Mouse (Mus musculus) regulatory T cell (primary cell): ENCODE data around the gene Ndufb4.

ENCODE experiments used
- in situ Hi-C: fragments of 300-600 bp; cut with MboI, MseI; formaldehyde crosslinking; loops from one replicate; pipeline ENCODE4 v1.15.1; 2025; ENCODE audit warnings: high pct_unique_total_duplicates

The Ndufb4 gene

GRCm38 (mm10) chr16:37680831-37681230 is 26.6 kb upstream of the Ndufb4 start:
- in situ Hi-C loops = loop anchor here (10.0 to 25.0 kb wide), 3 partner anchors 264 to 781 kb away; partner anchors contain the start of genes Adprh and Cd80

- in situ Hi-C loops = loop anchor here (10.0 to 25.0 kb wide), 3 partner anchors 265 to 782 kb away; partner anchors contain the start of genes Adprh and Cd80
Measured at GRCm38 (mm10) chr16:37680216-37680615, 26.0 kb upstream of the Ndufb4 start.

- in situ Hi-C loops = loop anchor here (25.0 kb wide), 2 partner anchors 565 to 785 kb away; partner anchors contain the start of genes Adprh and Cd80
Measured at GRCm38 (mm10) chr16:37677586-37677985, 23.3 kb upstream of the Ndufb4 start.

- in situ Hi-C loops = loop anchor here (25.0 kb wide), 2 partner anchors 564 to 786 kb away; partner anchors contain the start of genes Adprh and Cd80
Measured at GRCm38 (mm10) chr16:37676677-37677072, 22.4 kb upstream of the Ndufb4 start.

GRCm38 (mm10) chr16:37676024-37676676 is 21.9 kb upstream of the Ndufb4 start:
- in situ Hi-C loops = loop anchor here (25.0 kb wide), 2 partner anchors 564 to 786 kb away; partner anchors contain the start of genes Adprh and Cd80

GRCm38 (mm10) chr16:37675326-37675725 is 21.1 kb upstream of the Ndufb4 start:
- in situ Hi-C loops = loop anchor here (25.0 kb wide), 2 partner anchors 563 to 787 kb away; partner anchors contain the start of genes Adprh and Cd80

- in situ Hi-C loops = no loop called here
Measured at GRCm38 (mm10) chr16:37670666-37671283, 16.5 kb upstream of the Ndufb4 start.

- in situ Hi-C loops = no loop called here
Measured at GRCm38 (mm10) chr16:37665394-37665935, 11.2 kb upstream of the Ndufb4 start.

GRCm38 (mm10) chr16:37663643-37664459 is 9.6 kb upstream of the Ndufb4 start:
- in situ Hi-C loops = no loop called here

- in situ Hi-C loops = no loop called here
Measured at GRCm38 (mm10) chr16:37656796-37657195, 2.5 kb upstream of the Ndufb4 start.

GRCm38 (mm10) chr16:37655756-37656347 is 1.6 kb upstream of the Ndufb4 start:
- in situ Hi-C loops = no loop called here

- in situ Hi-C loops = no loop called here
Measured at GRCm38 (mm10) chr16:37654831-37655455, 690 bp upstream of the Ndufb4 start.

GRCm38 (mm10) chr16:37653058-37653457 is 1.2 kb downstream of the Ndufb4 start:
- in situ Hi-C loops = no loop called here

GRCm38 (mm10) chr16:37652654-37653053 is 1.6 kb downstream of the Ndufb4 start:
- in situ Hi-C loops = no loop called here

- in situ Hi-C loops = no loop called here
Measured at GRCm38 (mm10) chr16:37651467-37651866, 2.8 kb downstream of the Ndufb4 start.

GRCm38 (mm10) chr16:37649068-37649467 is 5.2 kb downstream of the Ndufb4 start:
- in situ Hi-C loops = no loop called here

- in situ Hi-C loops = no loop called here
Measured at GRCm38 (mm10) chr16:37647936-37648335, 6.3 kb downstream of the Ndufb4 start.

GRCm38 (mm10) chr16:37647067-37647466 is 7.2 kb downstream of the Ndufb4 start:
- in situ Hi-C loops = no loop called here

GRCm38 (mm10) chr16:37645799-37646198 is 8.5 kb downstream of the Ndufb4 start:
- in situ Hi-C loops = no loop called here

GRCm38 (mm10) chr16:37645211-37645610 is 9.0 kb downstream of the Ndufb4 start:
- in situ Hi-C loops = no loop called here

GRCm38 (mm10) chr16:37644486-37644885 is 9.8 kb downstream of the Ndufb4 start:
- in situ Hi-C loops = no loop called here
